Mouse (Mus musculus): ENCODE data around the gene Mgam.
"Not testable (repeated sequence)": the region's sequence is repeated elsewhere in the genome, so short reads cannot be mapped to it uniquely, and the experiment has no call there.

Gene Mgam

DNA sequence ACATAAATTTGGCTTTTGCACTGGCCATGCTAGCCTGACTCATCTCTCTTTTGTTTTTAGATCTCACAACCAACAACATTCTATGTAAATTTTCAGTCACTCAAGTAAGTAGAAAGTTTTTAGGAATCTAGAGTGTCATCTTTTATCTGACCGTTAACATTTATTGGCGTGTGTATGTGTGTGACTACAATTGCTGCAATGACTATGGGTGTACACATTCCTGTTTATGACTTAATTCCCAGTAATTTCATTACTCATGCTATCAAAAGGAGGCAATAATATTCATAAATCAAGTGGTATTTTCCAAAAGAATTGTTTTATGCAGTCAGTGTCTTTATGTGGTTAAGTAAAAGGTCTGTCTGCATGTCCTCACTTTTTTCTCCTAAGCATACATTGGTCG is 110.9 kb downstream of the Mgam start:
- DNase-seq = no peak

DNA sequence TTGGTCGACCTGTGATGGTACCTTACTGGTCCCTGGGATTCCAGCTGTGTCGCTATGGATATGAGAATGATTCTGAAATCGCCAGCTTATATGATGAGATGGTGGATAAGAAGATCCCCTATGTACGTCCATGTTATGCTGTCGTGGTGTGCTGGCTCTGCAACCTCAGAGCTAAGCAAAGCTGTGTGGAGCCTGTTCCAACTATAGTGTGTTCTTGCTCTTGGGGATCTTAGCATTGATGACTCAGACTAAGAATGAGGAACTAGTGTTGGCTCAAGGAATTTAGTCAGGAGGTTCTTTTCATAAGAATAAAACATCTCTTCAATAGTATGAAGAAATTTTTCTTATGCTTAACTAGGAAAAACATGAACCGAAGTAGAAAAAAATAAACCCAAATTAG is 120.4 kb downstream of the Mgam start:
- DNase-seq = not testable (repeated sequence)

DNA sequence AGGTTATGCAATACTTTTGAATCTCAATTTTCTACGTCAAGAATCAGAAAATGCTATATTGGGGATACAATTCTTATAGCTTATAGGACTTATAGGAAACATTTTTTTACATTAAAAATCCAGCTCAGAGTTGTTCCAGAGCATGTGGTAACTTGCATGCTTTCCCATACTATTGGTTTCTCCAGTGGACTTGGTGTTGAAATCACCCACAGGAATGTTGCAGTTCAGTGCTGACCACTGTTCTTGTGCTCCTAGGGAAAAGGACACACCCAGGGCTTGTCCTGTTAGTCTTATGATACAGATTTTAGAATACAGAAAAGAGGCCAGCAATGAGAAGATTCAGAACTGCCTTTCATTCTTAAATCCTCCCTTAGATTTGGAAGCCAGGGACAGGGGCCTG is 127.3 kb downstream of the Mgam start:
- no peak for DNase-seq

DNA sequence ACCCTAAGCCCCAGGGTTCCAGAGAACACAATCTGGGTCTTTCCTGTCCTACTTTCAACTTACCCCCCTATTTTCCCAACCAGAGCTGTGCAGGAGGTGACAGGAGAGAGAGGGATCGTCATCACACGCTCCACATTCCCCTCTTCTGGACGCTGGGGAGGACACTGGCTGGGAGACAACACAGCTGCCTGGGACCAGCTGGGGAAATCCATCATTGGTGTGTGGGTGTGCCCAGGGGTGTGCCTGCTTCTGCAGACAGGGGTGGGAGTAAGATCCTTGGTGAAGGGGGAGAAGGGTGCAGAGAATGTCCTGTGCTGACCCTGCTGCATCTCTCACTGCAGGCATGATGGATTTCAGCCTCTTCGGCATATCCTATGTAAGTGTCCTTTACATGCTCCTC is 128.7 kb downstream of the Mgam start:
- peak in 1 of 2 experiments; percentile 1 for DNase-seq

DNA sequence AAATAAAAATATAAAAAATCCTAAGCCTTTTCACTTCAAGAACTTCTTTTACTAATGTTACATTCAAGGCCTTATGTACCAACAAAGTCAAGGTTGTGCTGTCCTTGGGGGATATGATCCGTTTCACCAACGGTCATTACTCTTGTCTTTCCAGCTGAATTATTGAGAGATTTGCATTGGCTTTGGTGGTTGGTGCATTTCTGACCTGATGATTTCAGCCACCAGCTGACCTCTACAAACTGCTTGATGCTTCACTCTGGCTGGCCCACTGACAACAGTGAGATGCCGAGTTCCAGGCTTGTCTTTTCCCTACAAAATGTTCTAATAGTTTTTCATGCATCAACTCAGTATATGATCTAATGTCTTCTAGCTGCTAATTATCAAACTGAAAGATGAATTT is 146.0 kb downstream of the Mgam start:
- DNase-seq = no peak

DNA sequence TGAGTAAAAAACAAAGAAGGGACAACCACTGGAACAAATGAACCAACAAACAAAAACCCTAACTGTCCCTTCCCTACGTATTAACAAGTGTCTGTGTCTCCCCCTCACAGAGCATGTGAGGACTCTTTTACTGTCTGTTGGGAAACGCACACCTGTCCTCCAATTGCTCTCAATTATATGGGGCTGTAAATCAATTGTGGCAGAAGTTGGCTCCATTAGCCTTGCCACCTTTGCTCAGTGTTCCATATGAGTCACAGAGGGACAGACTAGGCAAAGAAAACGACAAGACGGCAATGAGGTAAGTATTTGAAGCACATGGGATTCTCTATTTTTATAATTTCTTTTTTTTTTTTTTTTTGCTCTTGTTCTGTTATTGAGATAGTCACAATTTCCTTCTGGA is 149.8 kb downstream of the Mgam start:
- no peak for DNase-seq

DNA sequence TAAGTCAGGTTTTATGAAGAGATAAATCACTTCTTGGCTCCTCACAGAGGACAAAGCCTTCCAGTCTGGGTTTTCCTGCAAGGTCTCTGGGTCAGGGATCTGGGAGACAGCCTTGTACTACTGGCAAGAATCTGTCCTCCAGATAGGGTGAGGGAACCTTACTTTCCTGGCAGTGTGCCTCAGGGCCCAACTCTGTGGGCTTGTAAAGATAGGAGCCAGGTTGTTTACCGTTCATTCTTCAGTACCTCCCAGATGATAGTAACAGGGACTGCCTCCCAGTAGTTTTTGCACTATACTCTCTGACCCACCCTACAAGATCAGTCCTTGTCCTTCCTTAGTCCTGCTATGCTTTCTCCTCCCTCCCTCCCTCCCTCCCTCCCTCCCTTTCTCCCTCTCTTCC is 155.0 kb downstream of the Mgam start:
- DNase-seq = no peak

DNA sequence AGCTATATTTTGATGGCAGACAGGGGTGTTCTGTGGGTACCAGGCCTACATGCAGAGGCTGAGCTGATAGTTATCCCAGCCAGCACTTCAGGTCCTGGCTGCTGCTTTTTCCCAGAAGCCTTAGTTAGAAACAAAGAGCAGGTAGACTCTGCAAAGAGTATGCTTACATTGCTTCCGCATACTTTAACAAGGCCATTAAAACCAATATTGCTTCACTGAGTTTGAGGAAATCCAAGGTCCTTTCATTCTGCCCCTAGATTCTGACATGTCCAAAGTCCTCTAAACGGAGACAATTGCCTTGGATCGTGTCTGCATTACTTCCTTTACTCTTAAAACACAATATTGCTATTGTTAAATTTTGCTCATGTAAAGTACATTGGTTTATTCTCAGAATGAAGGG is 155.7 kb downstream of the Mgam start:
- no peak for DNase-seq

DNA sequence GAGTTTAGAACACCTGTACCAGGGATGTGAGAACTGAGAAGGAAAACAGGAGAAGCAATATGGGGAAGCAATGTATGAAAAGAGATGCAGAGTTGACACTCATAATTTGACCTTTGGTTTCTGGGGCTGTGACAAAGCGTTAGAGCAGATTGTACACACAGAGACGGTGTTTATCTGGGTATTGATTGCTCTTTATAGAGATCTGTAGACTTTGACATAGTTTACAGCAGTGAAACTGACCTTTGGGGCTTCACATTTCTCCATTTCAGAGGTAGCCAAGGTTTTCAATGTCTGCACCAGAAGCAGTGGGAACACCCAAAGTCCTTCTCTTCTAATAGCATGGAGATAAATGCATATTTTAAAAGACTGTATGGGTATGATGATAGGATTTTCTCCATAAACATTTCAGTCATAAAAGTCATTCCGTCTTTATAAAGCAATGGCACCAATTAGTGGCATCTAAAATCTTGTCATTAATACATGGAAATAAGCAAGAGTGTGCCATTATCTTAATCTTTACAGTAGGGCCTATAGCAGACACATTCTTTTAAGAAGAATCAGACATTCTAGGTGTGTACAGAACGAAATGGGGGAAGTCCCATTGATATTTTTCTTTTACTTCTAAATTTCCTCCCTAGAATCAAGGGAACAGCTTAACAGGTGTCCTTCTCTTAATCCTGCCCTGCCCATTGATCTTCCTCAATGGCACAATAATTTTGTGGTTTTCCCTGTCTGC is 166.6 kb downstream of the Mgam start:
- DNase-seq = no peak

DNA sequence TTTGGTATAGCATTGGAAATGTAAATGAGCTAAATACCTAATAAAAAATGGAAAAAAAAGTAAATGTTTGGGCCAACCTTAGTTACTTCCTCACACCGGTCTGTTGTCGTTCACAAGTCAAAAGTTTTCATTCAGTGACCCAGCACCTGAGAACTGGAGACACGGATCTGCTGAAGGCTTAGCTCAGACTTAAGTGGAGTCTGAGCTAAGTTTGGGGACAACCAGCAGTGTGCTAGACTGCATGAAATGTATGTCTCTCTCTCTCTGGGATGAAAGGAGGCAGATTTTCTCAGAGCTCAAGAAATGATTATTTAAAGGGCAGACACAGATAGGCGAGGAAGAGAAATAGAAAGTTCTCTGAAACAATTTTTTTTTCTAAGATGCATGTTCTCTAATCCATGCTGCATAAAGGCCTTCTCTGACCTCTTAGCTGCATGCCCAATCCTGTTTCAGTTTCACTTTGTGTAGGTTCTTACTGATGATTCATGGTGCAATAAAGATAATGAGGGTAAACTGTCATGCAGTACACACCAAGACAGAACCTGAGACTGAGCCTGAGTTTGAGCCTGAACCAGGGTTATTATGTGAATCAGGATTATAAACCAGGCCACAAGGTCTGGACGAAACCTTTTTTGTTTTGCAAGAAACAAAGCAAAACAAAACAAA is 189.7 kb downstream of the Mgam start:
- no peak for DNase-seq

Data from kidney, postnatal 4 days (tissue).